Mouse (Mus musculus) midbrain, postnatal 0 days (tissue): ENCODE measurements around the gene Pnma1. TPM values are rescaled to one million over a fixed set of nuclear protein-coding genes. Genes with fewer than 3 reads are reported as not detected.

Experiments used
- ATAC-seq: fragments of 200-750 bp; cut with Nextera tagmentation; 2 replicates; pipeline ENCODE4 v1.8.0; 2017; ENCODE audit warnings: moderate number of reproducible peaks, mild to moderate bottlenecking, moderate TSS enrichment, moderate library complexity; ENCODE audit not compliant: low FRiP score
- DNase-seq: peaks from one replicate; pipeline ENCODE4 v3.0.0-alpha.2; 2015; ENCODE audit warnings: low spot score
- H3K27ac ChIP-seq: fragments of 300-500 bp; sonication (generic); 2 replicates; pipeline ENCODE4 v1.5.1; 2014; ENCODE audit warnings: low read depth, mild to moderate bottlenecking, low read length, mixed read lengths
- H3K27me3 ChIP-seq: fragments of 300-500 bp; sonication (generic); 2 replicates; pipeline ENCODE4 v1.6.1; 2014; ENCODE audit warnings: low read length, control low read depth, mixed read lengths; ENCODE audit not compliant: insufficient read depth
- H3K36me3 ChIP-seq: fragments of 300-500 bp; sonication (generic); 2 replicates; pipeline ENCODE4 v1.6.1; 2014; ENCODE audit warnings: low read length, control low read depth, mixed read lengths; ENCODE audit not compliant: insufficient read depth
- H3K4me1 ChIP-seq: fragments of 300-500 bp; sonication (generic); 2 replicates; pipeline ENCODE4 v1.6.1; 2014; ENCODE audit warnings: mild to moderate bottlenecking, control low read depth, antibody characterized with exemption, low read length, mixed read lengths; ENCODE audit not compliant: insufficient read depth
- H3K4me2 ChIP-seq: fragments of 300-500 bp; sonication (generic); 2 replicates; pipeline ENCODE4 v1.6.1; 2014; ENCODE audit warnings: low read depth, mild to moderate bottlenecking, low read length, mixed read lengths; ENCODE audit not compliant: poor library complexity, severe bottlenecking
- H3K4me3 ChIP-seq: fragments of 300-500 bp; sonication (generic); 2 replicates; pipeline ENCODE4 v1.5.1; 2014; ENCODE audit warnings: low read depth, mild to moderate bottlenecking, low read length, moderate library complexity
- H3K9ac ChIP-seq: fragments of 300-500 bp; sonication (generic); replicated peaks from 2 replicates; pipeline ENCODE4 v1.6.1; 2014; ENCODE audit warnings: mild to moderate bottlenecking, low read length, moderate library complexity, mixed read lengths; ENCODE audit not compliant: poor library complexity, severe bottlenecking
- H3K9me3 ChIP-seq: fragments of 300-500 bp; sonication (generic); 2 replicates; pipeline ENCODE4 v1.6.1; 2016; ENCODE audit warnings: low read length, control low read depth
- CTCF ChIP-seq: IDR thresholded peaks from 2 replicates; pipeline ENCODE4 v1.5.1; 2016; ENCODE audit warnings: antibody characterized with exemption, mild to moderate bottlenecking
- WGBS: fragments of 180-500 bp; shearing (Covaris S2); extraction: QIAGEN DNeasy Blood & Tissue Kit; methylation state at CpG from one replicate; pipeline ENCODE4 v1.1.7; 2014; 5-methylcytosine and 5-hydroxymethylcytosine counted together
- polyA plus RNA-seq: library from polyadenylated mRNA; unstranded; fragments of >200 nt; fragmentation: Nextera tagmentation; extraction: Ambion mirVana; gene quantifications from 2 replicates; pipeline ENCODE4 v1.2.1, GENCODE M21; 2015
- total RNA-seq: library from RNA; depleted of rRNA; stranded (reverse); fragments of >200 nt; gene quantifications from 2 replicates; pipeline ENCODE4 v1.2.3, GENCODE M21; 2014

The Pnma1 gene
- total and polyA plus RNA-seq, 2 experiments from 2014 or later, result 6.0 to 8.2 TPM

- Histone ChIP-seq H3K4me3 (no peak overlapping the region), H3K9ac (no peak overlapping the region), H3K36me3 (peaks cover 31% of the 10 kb centered on the region), H3K9me3 (no peaks in the 10 kb centered on the region), H3K27ac (no peak overlapping the region), H3K27me3 (no peaks in the 10 kb centered on the region), H3K4me2 (no peak overlapping the region), H3K4me1 (no peaks in the 10 kb centered on the region)
- DNase-seq, result no peak
- WGBS, result 95% methylated on average over 8 of the region's 8 CpGs
- ATAC-seq, result no peak
- no peak for TF ChIP-seq CTCF
These were observed 18.4 kb downstream of the Pnma1 start for GRCm38 (mm10) chr12:84129931-84130330.

GRCm38 (mm10) chr12:84128576-84128975 is 19.7 kb downstream of the Pnma1 start:
- Histone ChIP-seq H3K27me3 (no peaks in the 10 kb centered on the region), H3K9me3 (no peaks in the 10 kb centered on the region), H3K4me3 (no peak overlapping the region), H3K36me3 (peaks cover 37% of the 10 kb centered on the region), H3K4me1 (no peaks in the 10 kb centered on the region), H3K4me2 (no peak overlapping the region), H3K27ac (no peak overlapping the region), H3K9ac (no peak overlapping the region)
- TF ChIP-seq CTCF, result no peak
- no peak for ATAC-seq
- no peak for DNase-seq
- 90% methylated on average over 6 of the region's 6 CpGs for WGBS

GRCm38 (mm10) chr12:84126899-84127298 is 21.4 kb downstream of the Pnma1 start:
- no peak overlapping the region for H3K4me2 ChIP-seq
- no peaks in the 10 kb centered on the region for H3K27me3 ChIP-seq
- ATAC-seq (no peak), DNase-seq (no peak)
- H3K9me3 ChIP-seq, result no peaks in the 10 kb centered on the region
- H3K36me3 ChIP-seq, result peaks cover 36% of the 10 kb centered on the region
- H3K4me1 ChIP-seq, result no peaks in the 10 kb centered on the region
- no peak for TF ChIP-seq CTCF
- H3K27ac ChIP-seq, result no peak overlapping the region
- WGBS, result 77% methylated on average over 2 of the region's 2 CpGs
- H3K9ac ChIP-seq, result no peak overlapping the region
- no peak overlapping the region for H3K4me3 ChIP-seq

DNA sequence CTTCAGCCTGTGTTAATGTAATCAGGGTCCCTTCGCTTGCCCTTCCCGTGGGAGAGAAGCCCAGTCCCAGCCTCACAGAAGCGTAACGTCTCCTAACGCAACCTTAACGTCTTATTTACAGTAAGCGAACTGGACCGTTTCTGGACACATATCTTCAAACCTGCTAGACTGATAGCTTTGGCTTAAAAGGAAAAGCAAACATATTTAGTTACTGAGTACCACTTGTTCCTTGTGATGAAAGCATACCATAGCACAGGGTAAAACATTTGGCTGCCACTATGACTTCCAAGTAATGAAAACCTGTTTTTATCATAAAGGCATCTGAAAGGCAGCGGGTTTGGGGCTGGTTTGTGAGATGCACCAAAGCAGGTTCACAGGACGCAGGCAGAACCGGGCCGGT is 22.4 kb downstream of the Pnma1 start:
- 82% methylated on average over 12 of the region's 12 CpGs for WGBS
- Histone ChIP-seq H3K4me2 (no peak overlapping the region), H3K27me3 (no peaks in the 10 kb centered on the region), H3K9me3 (no peaks in the 10 kb centered on the region), H3K9ac (no peak overlapping the region), H3K4me3 (no peak overlapping the region), H3K36me3 (peaks cover 31% of the 10 kb centered on the region), H3K4me1 (no peaks in the 10 kb centered on the region), H3K27ac (no peak overlapping the region)
- no peak for TF ChIP-seq CTCF
- no peak for DNase-seq
- no peak for ATAC-seq

DNA sequence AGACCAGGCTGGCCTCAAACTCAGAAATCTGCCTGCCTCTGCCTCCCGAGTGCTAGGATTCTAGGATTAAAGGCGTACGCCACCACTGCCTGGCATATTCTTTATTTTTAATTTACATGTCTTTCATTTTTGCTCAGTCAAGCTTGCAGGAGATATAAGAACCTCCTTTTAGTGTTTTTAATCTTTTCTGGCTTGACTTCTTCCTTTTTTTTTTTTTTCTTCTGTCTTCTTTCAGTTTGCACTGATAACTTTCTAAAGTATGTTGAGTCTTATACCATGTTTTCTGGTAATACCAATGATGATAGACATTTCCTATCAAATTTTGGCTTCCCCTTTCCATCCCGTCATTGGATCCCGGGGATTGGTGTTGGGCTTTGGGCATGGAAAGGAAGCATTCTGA is 28.7 kb downstream of the Pnma1 start:
- TF ChIP-seq CTCF, result no peak
- H3K4me1 ChIP-seq, result no peaks in the 10 kb centered on the region
- H3K27me3 ChIP-seq, result no peaks in the 10 kb centered on the region
- H3K4me3 ChIP-seq, result no peak overlapping the region
- no peak overlapping the region for H3K9ac ChIP-seq
- 96% methylated on average over 5 of the region's 5 CpGs for WGBS
- no peaks in the 10 kb centered on the region for H3K9me3 ChIP-seq
- H3K36me3 ChIP-seq, result 0 out of 2 replicates have a peak, but pooled peaks cover 2% of the 10 kb centered on the region
- no peak for ATAC-seq
- no peak overlapping the region for H3K4me2 ChIP-seq
- no peak for DNase-seq
- H3K27ac ChIP-seq, result no peak overlapping the region

DNA sequence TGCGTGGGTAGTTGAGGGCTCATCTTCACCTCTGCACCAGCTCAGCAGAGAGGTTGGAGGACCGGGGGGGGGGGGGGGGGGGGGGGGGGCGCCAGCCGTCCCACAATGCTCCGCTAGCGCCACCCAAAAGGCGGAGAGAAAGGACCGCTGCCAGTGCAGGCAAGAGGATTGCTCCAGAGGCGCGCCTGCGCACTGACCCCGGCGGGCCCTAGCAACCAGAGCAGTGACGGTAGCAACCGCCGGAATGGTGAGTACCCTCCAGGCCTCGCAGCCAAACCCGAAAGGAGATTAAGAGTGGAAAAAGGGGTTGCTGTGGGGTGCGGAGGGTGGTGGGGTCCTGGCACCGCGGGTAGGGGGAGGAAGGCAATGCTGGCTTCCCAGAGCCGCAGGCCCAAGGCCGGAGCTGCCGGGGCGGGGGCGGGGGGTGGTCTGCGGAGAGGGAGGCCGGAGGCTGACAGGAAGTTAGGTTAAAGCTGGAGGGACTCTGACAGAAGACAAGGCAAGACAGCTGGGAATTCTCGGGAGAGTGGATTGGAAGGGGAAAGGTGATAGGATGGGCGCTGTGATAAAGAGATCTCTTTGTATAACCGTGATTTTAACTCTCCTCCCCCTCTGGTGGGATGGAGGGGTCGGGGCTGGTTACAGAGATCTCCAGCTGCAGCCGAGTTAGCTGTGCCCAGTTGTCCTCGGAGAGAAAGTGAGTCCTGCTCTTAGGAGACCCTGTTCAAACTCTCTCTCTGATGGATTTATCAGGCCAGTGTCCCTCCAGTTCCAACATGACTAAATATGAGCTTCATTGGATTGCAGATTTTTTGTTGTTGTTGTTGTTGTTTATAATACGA is 33.9 kb downstream of the Pnma1 start, which contains the start of gene Dnal1:
Gene Dnal1 (plus strand): TSS at position 214 of the 842 bp plus-strand sequence.
- no peaks in the 10 kb centered on the region for H3K9me3 ChIP-seq
- H3K4me1 ChIP-seq, result no peaks in the 10 kb centered on the region
- no peaks in the 10 kb centered on the region for H3K36me3 ChIP-seq
- H3K9ac ChIP-seq, result peak within 1 kb of the TSS; percentile 79
- peak; percentile 97 for DNase-seq
- peak; percentile 26; the same call in 1 of the 2 replicates for TF ChIP-seq CTCF
- H3K27me3 ChIP-seq, result no peaks in the 10 kb centered on the region
- peak; percentile 92 for ATAC-seq
- H3K4me3 ChIP-seq, result peak within 1 kb of the TSS; percentile 81
- peak within 1 kb of the TSS; percentile 78 for H3K27ac ChIP-seq
- peak within 1 kb of the TSS; percentile 73 for H3K4me2 ChIP-seq
- 2% methylated on average over 30 of the region's 35 CpGs for WGBS
